Mouse (Mus musculus) bone marrow macrophage, adult 2 months (primary cell): ENCODE measurements around the gene Reg3d.

Experiments
- CTCF ChIP-seq: IDR thresholded peaks from 2 replicates; pipeline ENCODE4 v1.5.1; 2012; ENCODE audit warnings: low read depth, mild to moderate bottlenecking, low read length, moderate library complexity
- POLR2A ChIP-seq: IDR thresholded peaks from 2 replicates; pipeline ENCODE4 v1.6.1; 2012; ENCODE audit warnings: mild to moderate bottlenecking, low read depth, low read length, borderline replicate concordance

DNA sequence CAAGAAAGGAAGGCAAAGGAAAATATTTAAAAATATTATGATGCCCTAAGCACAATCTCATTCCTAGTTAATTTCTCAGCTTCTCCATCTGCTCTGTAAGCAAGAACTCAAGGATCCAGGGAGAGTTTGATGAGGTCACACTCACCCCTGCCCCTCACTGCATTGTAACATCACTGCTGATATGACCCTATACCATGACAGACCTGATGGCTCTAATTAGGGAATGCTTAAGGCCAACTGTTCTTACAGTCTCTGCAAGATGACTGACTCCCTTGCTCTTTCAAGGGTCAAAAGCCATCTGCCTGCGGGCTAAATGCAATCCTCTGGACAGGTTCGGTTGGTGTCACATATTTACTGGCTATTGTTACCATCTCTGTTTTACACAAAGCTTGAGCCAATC, 49.5 kb downstream of the Reg3d start:
- TF ChIP-seq CTCF: no peak
- no peak for TF ChIP-seq POLR2A
